Mouse (Mus musculus) spleen, postnatal 10 days (tissue): ENCODE measurements around the gene Rae1.

Experiments used
- DNase-seq, 2 experiments: peaks; one replicate each; pipeline ENCODE4 v3.0.0; 2021 to 2022; ENCODE audit warnings: low spot score in 2 of 2

Rae1 gene

DNA sequence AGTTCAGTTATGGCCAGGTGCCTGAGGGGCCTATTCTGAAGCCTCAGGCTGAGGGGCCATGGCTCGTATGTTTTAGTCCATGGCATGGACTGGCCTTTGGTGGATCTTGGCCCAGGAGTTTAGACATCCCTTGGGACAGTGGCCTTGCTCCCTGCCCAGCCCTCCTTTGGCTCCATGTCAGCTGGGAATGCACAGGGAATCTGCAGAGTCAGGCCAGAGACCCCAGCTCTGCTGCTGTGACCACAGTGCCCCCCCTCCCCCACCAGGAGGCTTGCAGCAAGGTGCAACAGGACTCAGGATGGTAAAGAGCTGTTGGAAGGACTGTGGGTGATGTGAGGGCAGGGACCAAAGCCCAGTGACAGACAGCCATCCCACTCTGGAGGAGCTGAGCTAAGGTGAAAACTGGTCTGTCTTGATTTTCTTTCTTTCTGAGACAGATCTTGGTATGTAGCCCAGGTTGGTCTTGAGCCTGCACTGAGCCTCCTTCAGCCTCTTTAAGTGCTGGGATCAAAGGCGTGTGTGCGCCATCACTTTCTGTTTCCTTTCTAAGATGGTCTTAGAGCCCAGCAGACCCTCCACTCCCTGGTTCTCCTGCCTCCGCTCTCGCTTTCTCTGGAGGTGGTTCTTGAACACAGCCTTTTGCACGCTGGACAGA is 27.4 kb downstream of the Rae1 start:
- peak in 1 of 2 experiments; percentile 42 for DNase-seq

DNA sequence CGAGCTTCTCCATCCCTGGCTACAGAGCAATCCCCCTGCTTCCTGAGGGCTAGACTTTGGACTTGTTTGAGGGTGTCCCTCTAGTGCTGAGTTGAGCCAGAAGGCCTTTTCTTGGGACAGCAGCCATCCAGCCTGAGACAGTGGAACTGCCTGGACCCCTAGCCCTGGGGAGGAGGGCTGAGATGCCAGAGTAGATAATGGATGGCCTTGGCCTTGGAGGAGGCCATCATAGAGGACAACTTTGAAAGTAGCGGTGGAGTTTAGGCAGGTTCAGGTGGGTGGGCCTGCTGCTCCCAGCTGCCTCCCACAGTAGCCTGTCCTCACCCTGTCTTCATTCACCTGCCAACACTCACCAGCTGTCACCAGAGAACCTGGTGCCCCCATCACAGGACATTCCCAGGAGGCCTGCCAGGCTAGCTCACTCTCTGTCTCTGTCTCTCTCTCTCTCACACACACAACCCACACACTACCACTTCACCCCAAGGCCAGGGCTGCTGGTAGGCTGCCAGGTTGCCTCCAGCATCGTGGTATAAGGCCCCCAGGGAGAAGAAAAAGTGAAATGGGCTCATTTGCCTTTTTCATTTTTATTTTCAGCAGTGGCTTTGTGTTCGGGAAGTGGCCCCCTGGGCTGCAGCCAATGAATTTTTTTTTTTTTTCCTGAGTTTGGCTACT is 28.0 kb downstream of the Rae1 start:
- DNase-seq: peak; percentile 27 to 58

DNA sequence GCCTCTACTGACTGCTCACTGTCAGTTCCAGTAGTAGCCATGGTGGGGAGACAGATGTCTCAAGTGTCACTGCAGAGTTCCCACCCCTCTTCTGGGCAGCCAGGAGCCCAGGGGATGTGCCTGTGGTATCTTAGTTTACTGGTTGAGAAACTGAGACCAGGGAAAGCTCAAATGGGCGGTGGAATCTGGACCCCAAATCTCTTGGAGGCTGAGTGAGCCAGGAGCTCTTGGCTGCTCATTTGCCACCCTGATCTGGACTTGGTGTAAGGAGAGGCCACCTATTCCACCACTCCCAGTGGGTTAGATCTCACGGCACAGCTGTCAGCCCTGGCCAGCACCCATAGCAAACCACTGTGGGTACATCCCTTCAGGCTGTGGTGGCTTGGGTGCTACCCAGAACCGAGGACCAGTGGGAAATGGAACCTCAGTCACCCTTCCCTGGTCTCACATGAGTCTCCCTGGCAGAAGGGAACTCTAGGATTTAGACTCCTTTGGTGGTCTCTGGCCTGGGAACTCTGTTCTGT is 28.7 kb downstream of the Rae1 start:
- peak in 1 of 2 experiments; percentile 37 for DNase-seq

DNA sequence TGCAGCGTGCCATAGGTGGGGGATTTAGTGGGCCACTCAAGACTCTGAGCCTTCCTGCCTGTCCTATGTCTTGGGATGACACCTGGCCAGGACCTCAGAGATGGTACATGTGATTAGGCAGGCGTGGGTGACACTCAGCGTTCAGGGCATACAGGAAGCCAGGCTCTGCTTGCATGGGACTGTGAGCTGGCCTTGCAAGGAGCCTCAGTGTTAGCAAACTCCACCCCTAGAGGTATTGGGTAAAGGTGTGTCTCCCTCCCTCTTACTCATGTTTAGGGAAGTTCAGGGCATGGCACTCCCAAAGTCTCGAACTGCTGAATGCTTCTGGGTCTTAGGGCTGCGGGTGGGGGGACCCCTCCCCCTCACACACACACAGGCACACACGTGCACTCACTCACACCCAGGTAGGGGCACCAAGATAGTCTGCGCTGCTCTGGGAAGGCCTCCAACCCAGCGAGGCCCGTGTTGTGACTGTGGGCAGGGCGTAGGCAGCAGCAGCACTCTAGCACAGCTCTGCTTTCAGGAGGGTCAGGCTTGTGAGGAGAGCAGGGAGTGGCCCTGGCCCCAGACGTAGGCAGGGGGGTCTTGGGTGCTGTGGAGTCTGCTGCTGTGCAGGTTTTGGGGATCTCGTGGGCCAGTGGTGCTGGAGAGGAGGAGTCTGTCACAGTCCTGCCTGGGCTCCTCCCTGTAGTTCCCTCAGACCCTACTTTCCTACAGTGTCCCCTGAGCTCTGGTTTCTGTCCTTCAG is 30.8 kb downstream of the Rae1 start:
- DNase-seq: peak; percentile 28 to 39

DNA sequence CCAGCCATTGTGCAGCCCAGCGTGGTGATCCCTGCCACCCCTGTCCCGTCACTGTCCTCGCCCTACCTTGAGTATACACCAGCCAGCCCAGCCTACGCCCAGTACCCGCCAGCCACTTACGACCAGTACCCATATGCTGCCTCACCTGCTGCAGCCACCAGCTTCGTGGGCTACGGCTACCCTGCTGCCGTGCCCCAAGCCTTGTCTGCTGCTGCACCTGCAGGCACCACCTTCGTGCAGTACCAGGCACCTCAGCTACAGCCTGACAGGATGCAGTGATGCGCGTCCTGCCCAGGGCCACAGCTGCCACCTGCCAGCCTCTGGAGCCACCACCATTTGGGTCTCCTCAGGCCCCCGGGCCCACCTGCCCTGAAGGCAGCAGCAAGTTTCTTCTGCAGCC is 33.6 kb downstream of the Rae1 start:
- DNase-seq: peak; percentile 57 to 70

DNA sequence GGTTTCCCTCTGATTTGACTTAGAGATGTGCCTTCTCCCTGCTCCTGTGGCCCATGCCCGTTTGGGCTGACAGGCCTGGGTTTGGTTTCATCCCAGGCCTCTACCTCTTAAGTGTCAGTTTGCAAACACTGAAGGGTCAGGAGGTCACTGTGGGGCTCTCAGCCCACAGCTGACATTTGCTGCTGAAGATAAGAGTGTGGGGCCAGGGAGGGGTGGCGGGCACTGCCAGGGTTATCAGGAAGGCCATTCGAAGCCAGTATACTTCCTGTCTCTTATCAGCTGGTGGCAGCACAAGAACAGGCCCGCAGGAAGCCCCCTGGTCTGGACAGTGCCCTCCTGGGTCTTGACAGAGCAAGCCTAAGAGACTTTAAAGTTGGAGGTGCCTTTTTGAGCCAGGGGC is 35.1 kb downstream of the Rae1 start:
- peak; percentile 80 to 82 for DNase-seq

DNA sequence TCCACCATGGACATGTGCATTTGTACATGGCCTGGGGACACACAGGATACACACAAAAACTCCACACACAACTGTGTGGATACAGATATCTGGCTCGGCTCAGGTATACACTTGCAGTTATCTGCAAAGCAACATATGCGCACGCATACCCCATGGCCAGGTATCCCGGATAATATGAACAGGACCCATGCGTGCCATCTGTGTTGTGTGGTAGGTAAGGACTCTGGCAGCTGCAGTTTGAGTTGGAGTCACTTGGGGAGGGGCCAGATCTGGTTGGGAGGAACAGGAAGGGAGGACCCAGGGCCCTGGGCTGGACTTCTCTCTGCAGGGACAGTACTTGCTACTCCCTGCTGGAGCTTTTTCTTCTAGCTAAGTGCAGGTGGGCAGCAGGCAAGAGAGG is 35.7 kb downstream of the Rae1 start:
- DNase-seq: peak; percentile 56 to 61

DNA sequence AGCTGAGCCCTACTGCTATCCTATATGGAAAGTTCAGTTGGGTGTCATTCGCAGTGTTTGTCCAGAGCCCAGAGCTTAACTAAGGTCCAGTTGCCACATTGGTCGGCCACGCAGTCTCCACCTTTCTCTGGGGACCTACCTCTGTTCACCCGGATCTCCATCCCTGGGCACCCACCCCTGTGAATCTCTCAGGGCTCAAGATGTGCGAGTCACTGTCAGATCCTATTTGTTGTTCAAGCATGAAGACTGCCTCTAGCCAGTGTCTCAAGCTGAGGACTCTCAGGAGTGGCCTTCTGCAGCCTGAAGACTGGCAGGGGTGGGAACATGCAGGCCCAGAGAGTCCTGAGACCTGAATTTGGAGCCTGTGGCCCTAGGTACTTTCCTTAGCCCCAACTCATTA is 36.1 kb downstream of the Rae1 start:
- peak in 1 of 2 experiments; percentile 71 for DNase-seq

DNA sequence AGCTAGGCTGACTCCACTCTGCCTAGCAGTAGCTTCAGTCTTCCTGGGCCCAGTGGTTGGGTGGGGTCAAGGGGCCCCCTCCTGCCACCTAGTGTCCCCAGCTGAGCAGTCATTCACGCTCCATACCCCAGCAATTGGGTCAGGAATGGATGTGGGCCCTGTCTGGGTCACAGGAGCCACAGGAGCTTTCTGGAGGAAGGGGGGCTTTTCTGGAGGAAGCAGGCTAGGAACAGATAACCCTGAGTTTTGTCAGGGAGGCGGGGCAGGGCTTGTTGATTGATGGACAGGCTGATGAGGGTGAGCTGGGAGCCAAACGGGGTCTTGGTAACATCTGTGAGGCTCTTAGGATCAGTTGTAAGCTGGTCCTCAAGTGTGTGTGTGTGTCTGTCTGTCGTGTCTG is 36.7 kb downstream of the Rae1 start:
- peak in 1 of 2 experiments; percentile 63 for DNase-seq

DNA sequence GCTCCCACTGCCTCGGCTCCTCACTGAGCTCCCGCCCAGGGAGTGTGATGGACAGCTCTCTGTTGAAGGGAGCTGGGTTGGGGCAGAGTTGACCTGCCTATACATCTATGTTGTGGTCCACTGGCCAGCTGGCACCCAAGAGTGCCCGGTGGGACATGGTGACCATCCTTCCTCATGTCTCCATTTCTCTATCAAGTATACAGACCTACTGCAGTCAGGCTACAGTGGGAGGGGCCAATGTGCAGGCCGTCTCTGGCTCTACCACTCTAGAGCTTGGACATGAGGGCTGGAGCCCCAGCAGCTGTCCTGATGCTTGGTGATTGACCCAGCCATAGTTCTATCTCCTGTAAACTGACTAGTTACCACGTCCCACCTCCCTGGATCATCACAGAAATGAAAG is 37.4 kb downstream of the Rae1 start:
- peak; percentile 64 to 69 for DNase-seq

DNA sequence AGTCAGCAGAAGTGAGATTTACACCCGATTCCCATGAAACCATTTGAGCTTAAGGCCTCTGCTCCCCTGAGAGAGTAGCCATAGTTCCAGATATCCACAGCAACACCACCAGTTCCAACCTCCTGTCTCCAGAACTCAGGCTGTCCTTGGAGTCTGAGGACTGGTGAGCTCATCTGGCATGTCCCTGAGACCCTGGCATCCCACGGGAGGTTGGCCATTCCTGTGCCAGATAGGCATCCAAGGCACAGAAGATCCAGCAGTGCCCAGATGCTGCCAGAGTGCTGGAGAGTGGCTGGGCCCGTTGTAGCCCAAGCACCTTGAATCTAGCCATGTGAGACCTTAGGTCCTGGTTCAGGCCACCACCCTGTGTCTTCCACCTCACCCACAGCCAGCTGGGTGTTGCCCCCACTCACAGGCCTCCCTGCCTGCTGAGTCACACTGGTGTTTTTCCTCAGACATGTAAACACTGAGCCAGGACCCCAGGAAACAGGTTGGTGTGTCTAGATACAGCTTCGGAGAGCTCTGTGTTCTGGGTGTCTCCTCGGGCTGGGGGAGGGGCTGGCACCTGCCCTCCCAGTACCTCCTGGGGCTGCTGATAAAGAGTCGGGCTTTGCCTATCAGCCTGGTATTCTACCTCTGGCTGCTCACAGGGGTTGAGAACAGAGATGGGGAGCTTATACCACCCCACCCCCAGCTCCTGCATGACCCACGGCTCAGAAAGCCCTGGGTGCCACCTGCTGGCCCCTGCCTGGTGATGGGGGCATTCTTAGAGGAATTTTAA is 38.1 kb downstream of the Rae1 start:
- peak; percentile 81 to 91 for DNase-seq

DNA sequence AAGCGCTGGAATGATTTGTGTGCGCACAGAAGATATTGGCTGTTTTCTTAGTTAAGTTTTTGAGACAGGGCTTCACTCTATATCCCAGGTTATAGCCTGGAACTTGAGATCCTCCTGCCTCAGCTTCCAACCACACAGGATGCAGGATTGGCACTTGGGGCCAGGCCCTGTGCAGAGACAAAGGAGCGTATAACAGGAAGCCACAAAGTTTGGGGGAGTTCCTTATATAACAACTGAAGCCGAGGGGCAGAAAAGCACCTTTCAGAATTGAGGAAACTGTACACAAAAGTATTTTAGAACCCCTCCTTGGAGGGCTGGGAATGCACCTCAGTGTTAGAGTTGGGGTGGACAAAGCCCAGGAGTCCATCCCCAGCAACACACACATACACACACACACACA is 39.1 kb downstream of the Rae1 start:
- no peak for DNase-seq

DNA sequence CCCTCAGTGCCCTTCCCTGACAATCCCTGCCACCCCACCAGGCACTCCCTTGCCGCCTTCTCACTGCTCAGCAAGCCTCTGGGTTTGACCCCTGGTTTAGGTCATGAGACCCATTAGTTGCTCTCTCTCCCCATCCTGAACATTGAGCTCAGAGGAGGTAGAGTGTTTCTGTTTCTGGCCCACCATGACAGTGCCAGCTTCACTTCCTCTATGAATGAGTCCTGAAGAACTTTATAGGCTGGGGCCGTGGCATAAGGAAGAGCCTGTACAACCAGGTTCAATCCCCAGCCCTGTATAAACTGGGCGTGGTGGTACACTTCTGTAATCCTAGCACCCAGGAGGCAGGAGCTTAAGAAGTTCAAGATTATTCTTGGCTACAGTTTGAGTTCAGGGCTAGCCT is 40.9 kb downstream of the Rae1 start:
- DNase-seq: no peak

DNA sequence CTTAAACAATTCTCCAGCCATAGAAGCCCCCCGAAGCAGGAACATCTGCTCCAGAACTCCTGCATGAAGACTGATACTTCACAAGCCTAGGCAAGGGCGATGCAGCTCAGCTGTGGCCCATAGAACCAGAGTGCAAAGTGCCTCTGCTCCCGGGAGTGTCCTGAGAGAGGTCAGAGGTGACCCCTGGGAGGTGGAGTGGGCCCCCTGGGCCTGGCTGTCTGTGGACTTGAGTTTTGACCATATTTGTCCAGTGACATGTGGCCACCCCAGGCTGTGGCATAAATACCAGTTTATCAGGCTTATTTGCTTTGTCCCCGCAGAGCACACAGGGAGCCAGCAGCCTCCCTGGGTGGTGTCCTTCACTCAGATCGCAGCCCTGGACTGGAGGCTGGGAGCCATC is 41.3 kb downstream of the Rae1 start:
- DNase-seq: no peak

DNA sequence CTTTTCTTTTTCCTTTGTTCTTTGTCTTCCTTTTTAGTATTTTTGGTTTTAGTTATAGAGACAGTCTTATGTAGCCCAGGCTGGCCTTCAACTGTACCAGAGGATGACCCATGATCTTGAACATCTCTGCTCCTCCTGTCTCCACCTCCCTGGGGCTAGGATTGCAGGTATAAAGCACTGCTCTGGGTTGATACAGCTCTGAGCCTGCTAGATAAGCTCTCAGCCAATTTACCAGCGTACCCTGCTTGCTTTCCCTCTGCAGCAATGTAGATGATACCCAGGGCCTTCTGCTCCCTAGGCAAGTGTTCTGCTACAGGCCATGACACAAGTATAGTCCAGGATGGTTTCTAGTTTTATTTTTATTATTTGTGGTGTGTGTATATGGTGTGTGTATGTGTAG is 42.0 kb downstream of the Rae1 start:
- DNase-seq: no peak

DNA sequence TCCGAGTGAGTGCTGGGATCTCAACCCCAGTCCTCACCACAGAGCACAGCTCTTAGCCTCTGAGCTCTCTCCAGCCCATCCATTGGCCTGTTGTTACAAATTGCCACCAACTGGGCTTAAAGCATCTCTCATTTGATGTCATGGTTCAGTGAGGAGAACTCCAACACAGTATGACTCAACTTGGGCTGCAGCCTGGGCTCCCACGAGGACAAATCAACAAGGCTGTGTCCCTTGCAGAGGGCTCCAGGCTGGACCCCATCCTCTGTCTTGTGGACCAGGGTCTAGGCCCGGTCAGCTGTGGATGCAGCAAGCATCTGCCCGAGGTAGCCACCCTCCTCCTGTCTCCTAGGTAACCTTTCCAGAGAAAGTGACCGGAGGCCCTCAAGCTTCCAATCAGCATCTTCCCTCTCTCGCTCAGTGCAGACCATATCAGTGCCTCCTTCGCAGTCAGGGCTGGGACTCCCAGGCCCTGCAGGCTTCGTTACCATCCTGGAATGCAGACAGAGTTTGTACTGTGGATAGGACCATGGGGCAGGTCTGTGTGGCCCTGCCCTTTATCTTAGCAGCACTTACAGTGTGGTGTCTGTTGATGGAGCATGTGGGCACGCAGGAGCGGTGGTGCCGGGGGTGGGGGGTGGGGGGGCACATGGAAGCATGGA is 42.7 kb downstream of the Rae1 start:
- no peak for DNase-seq

DNA sequence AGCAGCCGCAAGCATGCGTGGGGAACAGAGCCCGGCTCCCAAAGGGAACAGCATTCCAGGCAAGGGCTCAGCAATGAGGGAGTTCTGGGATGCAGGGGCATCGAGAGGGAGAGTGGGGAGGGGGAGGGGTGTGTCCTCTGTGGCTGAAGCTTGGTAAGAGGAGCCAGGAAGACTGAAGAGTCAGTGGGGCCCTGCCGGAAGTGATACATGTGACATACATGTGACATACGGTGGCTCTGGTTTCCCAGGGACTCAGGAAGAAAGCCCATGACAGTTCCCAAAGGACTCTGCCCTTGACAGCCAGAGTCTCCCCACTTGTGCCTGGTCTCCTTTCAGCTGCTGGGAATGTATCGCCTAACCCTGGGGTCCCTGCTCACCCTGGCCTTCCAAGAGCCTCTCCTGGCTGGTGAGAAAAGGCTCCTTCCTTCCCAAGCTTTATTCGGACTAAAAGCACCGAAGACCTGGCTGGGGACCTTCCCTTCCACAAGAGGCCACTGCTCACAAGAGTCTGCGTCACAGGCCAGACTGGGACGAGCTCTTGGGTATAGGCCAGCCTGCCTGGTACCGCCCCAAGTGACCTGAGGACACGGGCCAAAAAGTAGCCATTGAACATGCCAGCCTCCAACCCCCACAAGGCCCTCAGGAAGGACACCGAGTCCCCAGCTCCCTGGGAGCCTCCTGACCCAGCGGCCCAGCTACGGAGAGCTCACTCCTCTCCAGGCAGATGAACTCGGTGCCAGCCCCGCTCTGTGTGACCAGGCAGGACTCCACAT is 44.5 kb downstream of the Rae1 start:
- no peak for DNase-seq

DNA sequence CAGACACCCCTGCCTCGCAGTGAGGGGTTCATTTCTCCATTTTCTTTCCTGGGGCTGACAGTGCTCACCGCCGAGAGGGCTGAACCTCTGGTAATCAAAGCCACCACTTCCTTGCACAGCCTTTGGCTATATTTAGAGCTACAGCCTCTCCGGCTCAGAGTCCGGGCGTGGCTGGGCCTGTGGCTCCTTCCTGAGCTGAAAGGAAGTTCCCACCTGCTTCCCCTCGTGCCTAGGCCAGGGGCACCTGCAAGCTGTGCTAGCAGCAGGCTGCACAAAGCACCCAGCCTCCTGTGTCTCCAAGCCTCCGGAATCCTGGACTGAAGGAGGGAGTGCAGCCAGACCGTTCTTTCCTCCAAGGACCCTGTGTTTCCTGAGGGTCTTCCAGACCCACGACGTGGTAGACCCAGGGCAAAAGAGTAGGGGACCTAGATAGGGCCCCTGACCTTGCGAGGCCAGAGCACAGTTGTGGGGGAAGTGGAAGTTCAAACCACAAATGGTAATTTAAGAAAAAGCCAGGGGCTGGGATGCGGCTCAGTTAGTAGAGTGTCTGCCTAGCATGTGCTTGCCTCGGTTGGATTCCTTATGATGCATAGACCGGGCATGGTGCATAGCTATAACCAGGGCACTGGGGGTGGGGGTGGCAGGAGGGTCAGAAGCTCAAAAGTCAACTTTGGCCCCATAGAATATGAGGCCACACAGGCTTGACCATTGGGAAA is 46.8 kb downstream of the Rae1 start:
- peak; percentile 56 to 74 for DNase-seq

DNA sequence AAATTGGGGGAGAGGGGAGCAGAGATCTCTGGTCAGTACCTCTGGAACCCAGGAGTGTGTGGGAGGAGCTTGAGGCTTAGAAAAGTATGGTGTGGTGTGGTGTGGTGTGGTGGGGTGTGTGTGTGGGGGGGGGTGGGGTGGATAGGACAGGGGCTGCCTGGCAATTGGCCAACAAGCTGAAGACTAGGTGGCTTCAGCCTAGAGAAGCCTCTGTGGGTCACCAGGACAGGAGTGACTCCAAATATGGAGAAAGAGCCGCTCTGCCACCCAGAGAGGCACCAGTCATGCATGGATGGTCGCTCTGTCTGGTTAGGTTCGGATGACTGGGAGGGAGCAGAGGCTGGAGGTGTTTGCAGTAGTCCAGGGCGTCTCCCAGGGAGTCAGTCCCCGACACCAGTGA is 47.6 kb downstream of the Rae1 start:
- peak in 1 of 2 experiments; percentile 34 for DNase-seq
